Mouse (Mus musculus): ENCODE measurements around the gene Esp24. TPM values are rescaled to one million over a fixed set of nuclear protein-coding genes. Genes with fewer than 3 reads are reported as not detected.
"Not testable (repeated sequence)": the region's sequence is repeated elsewhere in the genome, so short reads cannot be mapped to it uniquely, and the experiment has no call there.

Esp24 gene
- total RNA-seq (2021): not detected
- long read RNA-seq, experiment 1: 0 reads
- long read RNA-seq, experiment 2: 0 reads

DNA sequence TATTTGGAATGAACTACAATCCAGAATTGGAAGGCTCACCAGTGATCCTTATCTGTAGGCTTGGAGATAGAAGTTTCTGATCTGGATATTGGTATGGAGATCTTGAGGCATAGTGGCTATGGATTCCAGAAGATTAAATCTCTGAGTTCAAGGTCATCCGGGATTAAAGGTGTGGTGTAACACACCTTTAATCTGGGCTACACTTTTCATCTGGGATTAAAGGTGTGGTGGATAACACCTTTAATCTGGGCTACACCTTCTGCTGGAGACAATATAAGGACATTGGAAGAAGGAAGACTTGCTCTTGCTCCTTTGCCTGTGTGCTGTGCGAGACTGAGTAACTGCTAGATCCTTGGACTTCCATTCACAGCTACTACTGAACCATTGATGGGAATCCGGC lies at the start of gene Esp24:
TSS of gene Esp24 (plus strand) at position 301 of the 400 bp plus-strand sequence.
- intact Hi-C loops (cut with DNase I); DNase-seq: not testable (repeated sequence)

DNA sequence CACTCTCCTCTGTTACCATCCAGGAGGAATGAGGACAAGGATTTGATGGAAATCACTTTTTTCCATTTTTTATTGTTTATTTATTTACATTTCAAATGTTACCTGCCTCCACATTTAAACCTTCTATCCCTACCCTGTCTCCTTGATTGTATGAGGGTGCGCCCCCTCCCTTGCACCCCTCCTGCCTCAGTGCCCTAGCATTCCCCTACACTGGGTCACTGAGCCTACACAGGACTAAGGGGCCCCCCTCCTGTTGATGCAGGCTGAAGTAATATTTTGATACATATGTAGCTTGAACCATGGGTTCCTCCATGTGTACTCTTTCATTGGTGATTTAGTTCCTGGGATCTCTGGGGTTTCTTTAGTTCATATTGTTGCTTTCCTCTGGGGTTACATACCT lies 26.6 kb upstream of the Esp24 start:
- intact Hi-C loops (cut with DNase I): no loop called here
- DNase-seq: no peak

DNA sequence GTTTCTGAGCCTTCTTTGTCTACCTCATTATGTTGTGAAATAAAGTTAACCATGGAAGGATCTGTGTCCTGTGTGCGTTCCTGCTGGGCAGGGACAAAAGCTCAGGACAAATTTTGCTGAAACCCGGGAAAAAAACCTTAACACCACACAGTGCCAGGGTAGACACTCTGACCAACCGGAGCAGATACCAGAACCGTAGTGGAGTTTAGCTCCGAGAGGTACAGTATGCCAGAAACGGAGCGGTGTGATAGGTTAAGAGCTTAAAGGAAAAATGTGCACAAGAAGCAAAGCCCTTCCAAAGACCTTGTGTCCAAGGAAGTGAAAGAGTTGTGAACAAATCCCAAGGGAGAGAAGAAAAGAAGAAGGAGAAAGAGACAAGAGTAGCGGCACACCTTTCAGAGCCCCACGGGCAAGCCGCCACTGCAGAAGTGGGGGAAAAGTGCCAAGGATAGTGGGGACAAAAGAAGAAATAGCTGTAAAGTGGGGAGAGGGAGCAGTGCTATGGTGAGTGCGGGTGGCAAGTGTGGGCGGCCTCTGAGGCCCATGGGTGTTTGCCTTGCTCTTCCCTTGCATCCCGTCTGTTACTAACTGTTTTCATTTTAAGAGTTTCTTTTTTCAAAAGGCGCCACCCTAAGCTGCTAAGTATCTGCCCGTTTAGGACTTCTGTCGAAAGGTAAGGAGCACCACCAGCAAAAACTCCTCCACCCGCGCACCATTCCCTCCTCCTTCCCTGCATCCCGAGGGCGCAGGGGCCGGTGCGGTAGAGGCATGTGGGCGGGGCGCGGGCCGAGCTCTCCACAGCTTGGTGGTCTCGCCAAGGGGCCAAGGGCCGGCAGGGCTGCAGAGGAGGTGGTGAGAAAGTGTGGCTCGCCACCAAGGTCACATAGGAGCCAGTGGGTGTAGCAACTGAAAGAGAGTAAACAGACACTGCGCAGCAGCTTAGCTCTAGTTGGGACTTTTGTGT lies 25.5 kb upstream of the Esp24 start:
- intact Hi-C loops (cut with DNase I): no loop called here

DNA sequence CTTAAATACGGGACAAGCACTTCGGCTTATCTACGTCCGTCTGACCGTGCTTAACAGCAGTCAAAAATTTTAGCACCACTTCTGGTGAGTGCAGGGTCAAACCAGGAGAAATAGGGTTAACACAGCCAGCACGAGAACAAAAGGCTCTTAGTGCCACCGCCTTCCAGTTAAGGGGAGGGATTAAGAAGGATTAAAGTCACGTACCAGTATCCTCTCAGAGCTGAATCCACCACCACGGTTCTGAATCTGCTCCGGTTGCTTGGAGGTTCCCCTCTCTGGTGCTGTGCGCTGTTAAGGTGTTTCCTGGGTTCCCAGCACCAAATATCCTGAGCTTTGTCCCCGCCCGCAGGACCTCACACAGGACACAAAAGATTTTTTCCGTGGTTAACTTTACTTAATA lies 19.3 kb upstream of the Esp24 start:
- intact Hi-C loops (cut with DNase I): no loop called here
- no peak for DNase-seq

More for the DNA sequence above, 25.5 kb upstream of the Esp24 start:
- DNase-seq: no peak

DNA sequence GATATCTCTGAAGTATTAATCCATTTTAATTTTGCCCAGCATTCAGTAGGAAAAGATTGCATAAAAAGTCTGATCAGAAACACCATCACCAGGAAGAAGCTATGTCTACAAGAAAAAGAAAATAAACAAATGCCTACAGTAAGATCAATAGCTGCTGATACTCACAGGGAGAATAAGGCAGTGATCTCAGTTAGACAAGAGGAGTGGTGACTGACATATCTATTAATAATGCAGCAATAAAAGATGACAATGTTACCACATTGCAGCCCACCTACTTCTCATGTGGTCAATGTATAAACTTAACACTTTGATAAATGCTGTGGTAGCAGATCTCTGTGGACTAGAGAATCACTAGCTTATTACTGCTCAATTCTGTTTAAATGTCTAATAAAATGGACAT lies 6.7 kb downstream of the Esp24 start, which contains the start of gene Gm21903:
TSS of gene Gm21903 (minus strand) at position 101 of the 400 bp plus-strand sequence.
- intact Hi-C loops (cut with DNase I): no loop called here
- DNase-seq: no peak

DNA sequence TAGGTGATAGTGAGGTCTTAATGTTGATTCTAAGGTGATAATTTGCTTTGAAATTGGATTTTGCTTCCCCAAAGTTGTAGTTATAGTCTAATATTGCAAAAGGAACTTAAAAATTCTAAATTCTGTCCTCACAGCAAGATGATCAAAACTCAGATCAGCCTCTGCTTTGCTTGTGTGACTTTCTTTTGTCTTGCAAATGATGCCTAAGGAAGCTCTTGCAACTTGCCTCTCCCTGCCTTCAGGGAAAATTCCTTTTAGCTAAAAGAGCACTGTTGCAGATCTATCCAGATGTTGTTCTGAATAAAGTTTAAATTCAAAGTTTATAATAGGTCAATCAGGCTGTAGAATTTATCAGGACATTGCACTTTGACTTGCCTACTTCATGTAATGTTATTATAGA lies 27.1 kb downstream of the Esp24 start:
- no peak for DNase-seq
- intact Hi-C loops (cut with DNase I): no loop called here

DNA sequence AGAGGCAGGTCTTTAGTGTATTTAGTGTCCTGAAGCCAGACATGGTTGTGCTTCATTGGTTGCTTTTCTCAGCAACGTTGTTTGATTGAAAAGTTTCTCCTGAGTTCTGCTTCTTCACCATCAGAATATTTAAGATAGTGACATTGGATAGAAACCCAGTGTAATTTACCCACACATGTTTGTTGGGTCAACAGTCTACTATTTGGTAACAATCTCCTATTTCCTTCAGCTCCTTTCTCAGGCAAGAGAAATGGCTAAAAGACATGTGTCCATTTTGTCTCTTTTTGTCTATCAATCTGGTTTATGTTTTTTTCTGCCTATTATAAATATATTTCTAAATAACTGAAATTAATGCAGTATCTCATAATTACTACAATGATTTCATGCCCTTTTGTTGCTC lies 40.4 kb downstream of the Esp24 start, which contains the start of gene Esp23:
TSS of gene Esp23 (minus strand) at position 101 of the 400 bp plus-strand sequence.
- intact Hi-C loops (cut with DNase I): no loop called here

More for the DNA sequence above, 40.4 kb downstream of the Esp24 start, which contains the start of gene Esp23:
- no peak for DNase-seq

Other genes with a start within 250 kb of the Esp24 start
- gene Gm21903, start 6.6 kb downstream of the Esp24 start, total RNA-seq (2021): not detected
- gene Esp23, start 40.3 kb downstream of the Esp24 start, total RNA-seq (2021): not detected
- not detected for gene Esp22, start 58.6 kb downstream of the Esp24 start, total RNA-seq (2021)